Mouse (Mus musculus) retina, postnatal 1 day (tissue): Measurements from ENCODE around the gene Pex12.
"Not testable (repeated sequence)": the region's sequence is repeated elsewhere in the genome, so short reads cannot be mapped to it uniquely, and the experiment has no call there.

ENCODE experiments used
- DNase-seq: peaks from one replicate; pipeline ENCODE4 v3.0.0-alpha.2; 2012

Pex12 gene

GRCm38 (mm10) chr11:83302526-83303251, at the start of gene Pex12:
Gene Pex12, minus strand, starts transcription at chr11:83302586.
- peak; percentile 98 for DNase-seq

GRCm38 (mm10) chr11:83341716-83342245, 39.4 kb upstream of the Pex12 start:
- peak; percentile 83 for DNase-seq

GRCm38 (mm10) chr11:83339705-83340104, 37.3 kb upstream of the Pex12 start:
- DNase-seq = no peak

- no peak for DNase-seq
These were observed 33.4 kb upstream of the Pex12 start for GRCm38 (mm10) chr11:83335826-83336225.

- peak; percentile 85 for DNase-seq
These were observed 25.0 kb upstream of the Pex12 start for GRCm38 (mm10) chr11:83327427-83327826.

- not testable (repeated sequence) for DNase-seq
These were observed 24.3 kb upstream of the Pex12 start for GRCm38 (mm10) chr11:83326692-83327091.

- DNase-seq = no peak
These were observed 16.7 kb upstream of the Pex12 start for GRCm38 (mm10) chr11:83319048-83319447.

- no peak for DNase-seq
These were observed 10.1 kb upstream of the Pex12 start for GRCm38 (mm10) chr11:83312471-83312870.

GRCm38 (mm10) chr11:83306700-83307253, 4.4 kb upstream of the Pex12 start:
- DNase-seq = no peak

- no peak for DNase-seq
These were observed 2.1 kb upstream of the Pex12 start for GRCm38 (mm10) chr11:83304485-83304884.

- DNase-seq = peak; percentile 9
These were observed 1.4 kb upstream of the Pex12 start for GRCm38 (mm10) chr11:83303751-83304150.

- no peak for DNase-seq
These were observed 262 bp downstream of the Pex12 start for GRCm38 (mm10) chr11:83302124-83302523.

GRCm38 (mm10) chr11:83301431-83301831, 955 bp downstream of the Pex12 start:
- DNase-seq = no peak

GRCm38 (mm10) chr11:83299724-83300123, 2.7 kb downstream of the Pex12 start:
- DNase-seq = no peak

GRCm38 (mm10) chr11:83298225-83299195, 3.9 kb downstream of the Pex12 start, which contains the start of gene Ap2b1:
Gene Ap2b1, plus strand, starts transcription at chr11:83299024.
- DNase-seq = peak; percentile 98

GRCm38 (mm10) chr11:83297816-83298215, 4.6 kb downstream of the Pex12 start:
- no peak for DNase-seq

- no peak for DNase-seq
These were observed 8.3 kb downstream of the Pex12 start for GRCm38 (mm10) chr11:83294133-83294532.

GRCm38 (mm10) chr11:83293182-83293581, 9.2 kb downstream of the Pex12 start:
- no peak for DNase-seq

GRCm38 (mm10) chr11:83292251-83292587, 10.2 kb downstream of the Pex12 start:
- DNase-seq = no peak

GRCm38 (mm10) chr11:83291375-83292250, 10.8 kb downstream of the Pex12 start:
- DNase-seq = peak; percentile 99

- no peak for DNase-seq
These were observed 12.8 kb downstream of the Pex12 start for GRCm38 (mm10) chr11:83289633-83290032.

- DNase-seq = no peak
These were observed 13.3 kb downstream of the Pex12 start for GRCm38 (mm10) chr11:83289036-83289435.
